Mouse (Mus musculus) ES-E14 (cell line): Measurements from ENCODE around the gene Fam131c. TPM values are rescaled to one million over a fixed set of nuclear protein-coding genes. Genes with fewer than 3 reads are reported as not detected.

Experiments
- DNase-seq: peaks from one replicate; pipeline ENCODE4 v3.0.0-alpha.2; 2013; ENCODE audit warnings: low read depth, low spot score
- H3K27ac ChIP-seq: 2 replicates; pipeline ENCODE4 v1.5.1; 2012; ENCODE audit warnings: low read depth, mild to moderate bottlenecking, low read length, moderate library complexity, mixed read lengths; ENCODE audit not compliant: poor library complexity, insufficient read depth, severe bottlenecking
- H3K36me3 ChIP-seq: 2 replicates; pipeline ENCODE4 v1.6.1; 2012; ENCODE audit warnings: mild to moderate bottlenecking, low read length, moderate library complexity, mixed read lengths; ENCODE audit not compliant: control insufficient read depth, poor library complexity, insufficient read depth, severe bottlenecking
- H3K4me1 ChIP-seq, 2 experiments: fragments of 150-350 bp in 1 of 2; sonication (generic) in 1 of 2; 2 replicates each; pipeline ENCODE4 v1.6.1; 2012; ENCODE audit warnings: low read length in 2 of 2, mild to moderate bottlenecking in 1 of 2, mixed read lengths in 1 of 2; ENCODE audit not compliant: control insufficient read depth in 2 of 2, insufficient read depth in 2 of 2, poor library complexity in 1 of 2
- H3K4me3 ChIP-seq, 2 experiments: fragments of 150-350 bp in 1 of 2; sonication (generic) in 1 of 2; 2 replicates each; pipeline ENCODE4 v1.5.1; 2012; ENCODE audit warnings: low read length in 2 of 2, low read depth in 1 of 2, mild to moderate bottlenecking in 1 of 2, mixed read lengths in 1 of 2; ENCODE audit not compliant: insufficient read depth in 1 of 2, poor library complexity in 1 of 2, severe bottlenecking in 1 of 2
- H3K9ac ChIP-seq: 2 replicates; pipeline ENCODE4 v1.6.1; 2012; ENCODE audit warnings: low read depth, mild to moderate bottlenecking, low read length, mixed read lengths; ENCODE audit not compliant: poor library complexity, insufficient read depth, severe bottlenecking
- H3K9me3 ChIP-seq: fragments of 150-350 bp; sonication (generic); 2 replicates; pipeline ENCODE4 v1.6.1; 2012; ENCODE audit warnings: low read depth, mild to moderate bottlenecking, low read length; ENCODE audit not compliant: control insufficient read depth, insufficient read depth
- CHD2 ChIP-seq: IDR thresholded peaks from 2 replicates; pipeline ENCODE4 v1.6.1; 2014; ENCODE audit warnings: mild to moderate bottlenecking, low read depth, low read length, inconsistent platforms
- HCFC1 ChIP-seq: IDR thresholded peaks from 2 replicates; pipeline ENCODE4 v1.6.1; 2012; ENCODE audit warnings: low read length, inconsistent platforms, borderline replicate concordance; ENCODE audit not compliant: insufficient read depth
- MAFK ChIP-seq: IDR thresholded peaks from 2 replicates; pipeline ENCODE4 v1.6.1; 2014; ENCODE audit warnings: mild to moderate bottlenecking, low read depth, low read length, inconsistent platforms; ENCODE audit not compliant: insufficient read depth
- ZC3H11A ChIP-seq: IDR thresholded peaks from 2 replicates; pipeline ENCODE4 v1.6.1; 2012; ENCODE audit warnings: low read depth, mild to moderate bottlenecking, inconsistent platforms, low read length, borderline replicate concordance
- ZNF384 ChIP-seq: IDR thresholded peaks from 2 replicates; pipeline ENCODE4 v1.6.1; 2012; ENCODE audit warnings: low read depth, low read length, inconsistent platforms
- in situ Hi-C, 2 experiments: fragments of 600-800 bp; cut with MboI; formaldehyde crosslinking; loops; one replicate each; pipeline ENCODE4 v1.15.1; 2025; ENCODE audit warnings: low sequenced_read_pairs in 2 of 2, inconsistent platforms in 1 of 2; ENCODE audit not compliant: unreplicated experiment in 2 of 2
- total RNA-seq: library from RNA; depleted of rRNA; stranded (reverse); fragments of 300-350 nt; gene quantifications from 2 replicates; pipeline ENCODE4 v1.2.3, GENCODE M21; 2012

The Fam131c gene
- total RNA-seq, 1 experiment, result 2.3 TPM

GRCm38 (mm10) chr4:141420886-141421285 lies 52.9 kb downstream of the Fam131c start:
- peaks cover 0 to 18% of the 10 kb centered on the region in 2 experiments; a peak in 2 of 4 replicates for H3K4me1 ChIP-seq
- no peak for DNase-seq
- TF ChIP-seq HCFC1 (no peak), ZNF384 (no peak), CHD2 (no peak), MAFK (no peak), ZC3H11A (no peak)
- no peaks in the 10 kb centered on the region for H3K9me3 ChIP-seq
- no peaks in the 10 kb centered on the region for H3K36me3 ChIP-seq
- H3K4me3 ChIP-seq, result no peak overlapping the region
- H3K9ac ChIP-seq, result no peak overlapping the region
- in situ Hi-C loops, result no loop called here
- H3K27ac ChIP-seq, result no peak overlapping the region

- Histone ChIP-seq H3K9ac (no peak overlapping the region), H3K36me3 (no peaks in the 10 kb centered on the region), H3K9me3 (no peaks in the 10 kb centered on the region), H3K4me1 (peaks cover 0 to 19% of the 10 kb centered on the region in 2 experiments; a peak in 2 of 4 replicates), H3K27ac (no peak overlapping the region), H3K4me3 (no peak overlapping the region)
- DNase-seq, result no peak
- TF ChIP-seq ZC3H11A, result no peak
- in situ Hi-C loops, result no loop called here
Measured at GRCm38 (mm10) chr4:141421423-141421822, 53.4 kb downstream of the Fam131c start.

GRCm38 (mm10) chr4:141422841-141423240 lies 54.8 kb downstream of the Fam131c start:
- no peaks in the 10 kb centered on the region for H3K9me3 ChIP-seq
- no peak overlapping the region for H3K9ac ChIP-seq
- H3K4me3 ChIP-seq, result no peak overlapping the region
- no peak overlapping the region for H3K27ac ChIP-seq
- peaks cover 0 to 26% of the 10 kb centered on the region in 2 experiments; a peak in 2 of 4 replicates for H3K4me1 ChIP-seq
- TF ChIP-seq ZNF384 (no peak), ZC3H11A (no peak), MAFK (no peak)
- no peaks in the 10 kb centered on the region for H3K36me3 ChIP-seq
- DNase-seq, result no peak
- in situ Hi-C loops, result no loop called here

DNA sequence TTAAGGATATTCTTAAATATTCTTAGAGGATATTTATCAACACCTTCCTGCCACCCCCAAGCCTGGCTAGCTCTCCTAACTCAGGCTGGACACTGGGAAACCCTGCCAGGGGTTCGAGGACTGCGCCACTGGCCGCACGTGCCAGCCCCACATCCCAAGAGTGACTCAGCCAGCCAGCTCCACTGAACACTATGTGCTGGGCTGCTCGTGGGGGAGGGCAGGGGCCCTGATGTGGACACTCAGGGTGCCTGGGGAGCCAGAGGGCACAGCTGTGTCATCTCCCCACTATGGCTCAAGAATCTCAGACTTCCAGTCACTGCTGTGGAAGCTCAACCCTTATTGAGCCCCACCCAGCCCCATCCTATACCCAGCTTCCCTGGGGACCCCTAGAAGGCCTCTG lies 55.3 kb downstream of the Fam131c start:
- H3K4me1 ChIP-seq, result peaks cover 0 to 26% of the 10 kb centered on the region in 2 experiments; a peak in 2 of 4 replicates
- in situ Hi-C loops, result no loop called here
- no peak for DNase-seq
- no peak for TF ChIP-seq ZC3H11A
- no peak for TF ChIP-seq HCFC1
- TF ChIP-seq CHD2, result no peak
- TF ChIP-seq MAFK, result no peak
- TF ChIP-seq ZNF384, result no peak
- no peak overlapping the region for H3K27ac ChIP-seq
- no peaks in the 10 kb centered on the region for H3K9me3 ChIP-seq
- H3K9ac ChIP-seq, result no peak overlapping the region
- no peaks in the 10 kb centered on the region for H3K36me3 ChIP-seq
- no peak overlapping the region for H3K4me3 ChIP-seq

DNA sequence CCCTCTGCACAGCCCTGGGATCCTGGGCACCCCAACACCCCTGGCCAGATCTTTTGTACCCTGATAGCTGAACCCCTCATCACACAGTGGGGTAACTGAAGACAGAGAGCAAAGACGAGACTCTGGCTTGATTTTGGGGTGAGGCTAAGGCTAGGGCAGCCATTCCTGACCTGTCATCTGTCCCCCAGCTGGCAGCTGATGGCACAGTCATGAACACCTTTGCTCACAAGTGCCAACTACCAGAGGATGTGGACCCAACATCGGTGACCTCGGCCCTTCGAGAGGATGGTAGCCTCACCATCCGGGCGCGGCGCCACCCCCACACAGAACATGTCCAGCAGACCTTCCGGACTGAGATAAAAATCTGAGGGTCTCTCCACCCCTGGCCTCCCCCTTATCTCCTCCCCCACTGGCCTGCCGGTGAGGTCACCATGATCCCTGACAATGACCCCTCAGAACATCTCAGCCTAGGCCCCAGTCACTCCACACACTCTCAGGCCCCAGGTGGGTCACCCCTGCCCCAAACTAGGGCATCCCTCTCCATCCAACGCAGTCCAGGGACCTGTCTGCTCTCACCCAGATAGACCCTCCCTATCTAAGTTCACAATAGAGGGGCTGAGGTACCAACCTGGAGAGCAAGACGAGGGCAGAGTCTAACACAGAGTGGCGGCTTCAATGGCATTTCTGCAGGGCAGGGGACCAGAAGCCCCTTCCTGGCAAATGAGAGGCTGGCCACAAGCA lies 55.8 kb downstream of the Fam131c start:
- H3K27ac ChIP-seq, result no peak overlapping the region
- no peak for TF ChIP-seq ZC3H11A
- no peak for TF ChIP-seq CHD2
- no peak for TF ChIP-seq ZNF384
- TF ChIP-seq MAFK, result no peak
- no peak for TF ChIP-seq HCFC1
- no peaks in the 10 kb centered on the region for H3K9me3 ChIP-seq
- in situ Hi-C loops, result no loop called here
- H3K36me3 ChIP-seq, result no peaks in the 10 kb centered on the region
- DNase-seq, result no peak
- no peak overlapping the region for H3K9ac ChIP-seq
- H3K4me3 ChIP-seq, result no peak overlapping the region
- peaks cover 0 to 26% of the 10 kb centered on the region in 2 experiments; a peak in 2 of 4 replicates for H3K4me1 ChIP-seq
